Comparison of ENCODE assay signal across 11 mouse cellular contexts in the genomic region with DNA sequence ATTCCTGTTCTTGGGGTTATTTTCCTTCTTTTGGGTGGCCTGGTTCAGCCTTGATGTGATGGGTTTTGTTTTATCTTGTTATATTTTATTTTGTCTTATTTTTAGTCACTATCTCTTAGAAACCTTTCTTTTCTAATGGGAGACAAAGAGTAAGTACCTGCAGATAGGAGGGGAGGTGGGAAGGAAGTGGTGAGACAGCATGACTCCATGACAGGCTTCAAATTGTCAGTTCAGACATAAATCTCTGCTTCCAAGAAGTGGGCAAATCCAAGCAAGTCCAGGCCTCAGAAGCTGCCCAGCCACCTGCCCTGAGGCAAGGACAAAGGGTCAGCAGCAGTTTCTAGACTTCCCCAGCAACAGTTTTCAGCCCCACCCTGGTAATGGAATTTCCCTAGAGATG.
A peak's percentile ranks its signal among the peaks of the same experiment; 100 is the strongest.
DNase-seq lines count a peak whose midpoint lies in the region; ATAC-seq lines count a peak whose summit lies in the region.
"Had no signal": no experiment of that assay in that cellular context is flagged by ENCODE, and none has a peak within 500 bp of the region (broad histone marks: within the 10 kb centered on the region; RNA-seq: fewer than 3 reads in every experiment).

No protein-coding gene starts in this region.

- H3K4me3 ChIP-seq in kidney, embryonic 15.5 days (replicated peaks) = peak overlapping the region; percentile 28
- peak overlapping the region; percentile 30 for H3K4me3 ChIP-seq in hindbrain, embryonic 15.5 days
- H3K4me3 ChIP-seq in neural tube, embryonic 12.5 days = no peak overlapping the region

- H3K9me3 ChIP-seq in kidney, embryonic 15.5 days (replicated peaks) = no peaks in the 10 kb centered on the region
- no peaks in the 10 kb centered on the region for H3K9me3 ChIP-seq in hindbrain, embryonic 15.5 days
- H3K9me3 ChIP-seq in neural tube, embryonic 12.5 days = no peaks in the 10 kb centered on the region

- no peak overlapping the region for H3K9ac ChIP-seq in kidney, embryonic 15.5 days
- H3K9ac ChIP-seq in hindbrain, embryonic 15.5 days = no peak overlapping the region
- no peak overlapping the region for H3K9ac ChIP-seq in neural tube, embryonic 12.5 days

- H3K4me1 ChIP-seq in kidney, embryonic 15.5 days = no peaks in the 10 kb centered on the region
- H3K4me1 ChIP-seq in hindbrain, embryonic 15.5 days (replicated peaks) = no peaks in the 10 kb centered on the region
- no peaks in the 10 kb centered on the region for H3K4me1 ChIP-seq in neural tube, embryonic 12.5 days

- H3K27ac ChIP-seq in kidney, embryonic 15.5 days = no peak overlapping the region
- no peak overlapping the region for H3K27ac ChIP-seq in hindbrain, embryonic 15.5 days (replicated peaks)
- no peak overlapping the region for H3K27ac ChIP-seq in neural tube, embryonic 12.5 days

- no peak for DNase-seq in kidney, adult 9 months
- DNase-seq in embryo, embryonic 9.5 days (ENCODE audit: extremely low spot score) = peak; percentile 1
- no peak for DNase-seq in right cerebral cortex, postnatal 25 days
- no peak for DNase-seq in natural killer cell, adult 2 months (ENCODE audit: low spot score in 2 of 2)
- DNase-seq: cerebellum, adult 8-10 months; lung, adult 18-20 months; right cerebral cortex, postnatal 4 days had no signal

- ATAC-seq in kidney, embryonic 15.5 days (replicated peaks; ENCODE audit: low FRiP score) = no peak
- ATAC-seq in hindbrain, embryonic 15.5 days (ENCODE audit: low FRiP score, low read depth) = no peak
- peak; percentile 37; the same call in 1 of the 2 replicates for ATAC-seq in neural tube, embryonic 12.5 days (ENCODE audit: low FRiP score, low read depth)
- no peak for ATAC-seq in monocyte, adult 5-6 weeks (replicated peaks; ENCODE audit: insufficient number of reproducible peaks, low FRiP score, low TSS enrichment, poor library complexity, severe bottlenecking)

- H3K4me2 ChIP-seq in kidney, embryonic 15.5 days = peak overlapping the region; percentile 40
- peak overlapping the region; percentile 46 for H3K4me2 ChIP-seq in hindbrain, embryonic 15.5 days
- peak overlapping the region; percentile 39 for H3K4me2 ChIP-seq in neural tube, embryonic 12.5 days (replicated peaks)

- no peaks in the 10 kb centered on the region for H3K27me3 ChIP-seq in kidney, embryonic 15.5 days
- no peaks in the 10 kb centered on the region for H3K27me3 ChIP-seq in hindbrain, embryonic 15.5 days
- no peaks in the 10 kb centered on the region for H3K27me3 ChIP-seq in neural tube, embryonic 12.5 days (replicated peaks)

- no peaks in the 10 kb centered on the region for H3K36me3 ChIP-seq in kidney, embryonic 15.5 days
- no peaks in the 10 kb centered on the region for H3K36me3 ChIP-seq in hindbrain, embryonic 15.5 days
- H3K36me3 ChIP-seq in neural tube, embryonic 12.5 days = no peaks in the 10 kb centered on the region
